Mouse (Mus musculus) forelimb bud, embryonic 11.5 days (tissue): ENCODE measurements around the gene Spp2.
A peak's percentile ranks its signal among the peaks of the same experiment; 100 is the strongest.
"Not testable (repeated sequence)": the region's sequence is repeated elsewhere in the genome, so short reads cannot be mapped to it uniquely, and the experiment has no call there.

Source experiments
- DNase-seq: peaks from one replicate; pipeline ENCODE4 v3.0.0-alpha.2; 2012; ENCODE audit warnings: low read depth, low spot score

The Spp2 gene

DNA sequence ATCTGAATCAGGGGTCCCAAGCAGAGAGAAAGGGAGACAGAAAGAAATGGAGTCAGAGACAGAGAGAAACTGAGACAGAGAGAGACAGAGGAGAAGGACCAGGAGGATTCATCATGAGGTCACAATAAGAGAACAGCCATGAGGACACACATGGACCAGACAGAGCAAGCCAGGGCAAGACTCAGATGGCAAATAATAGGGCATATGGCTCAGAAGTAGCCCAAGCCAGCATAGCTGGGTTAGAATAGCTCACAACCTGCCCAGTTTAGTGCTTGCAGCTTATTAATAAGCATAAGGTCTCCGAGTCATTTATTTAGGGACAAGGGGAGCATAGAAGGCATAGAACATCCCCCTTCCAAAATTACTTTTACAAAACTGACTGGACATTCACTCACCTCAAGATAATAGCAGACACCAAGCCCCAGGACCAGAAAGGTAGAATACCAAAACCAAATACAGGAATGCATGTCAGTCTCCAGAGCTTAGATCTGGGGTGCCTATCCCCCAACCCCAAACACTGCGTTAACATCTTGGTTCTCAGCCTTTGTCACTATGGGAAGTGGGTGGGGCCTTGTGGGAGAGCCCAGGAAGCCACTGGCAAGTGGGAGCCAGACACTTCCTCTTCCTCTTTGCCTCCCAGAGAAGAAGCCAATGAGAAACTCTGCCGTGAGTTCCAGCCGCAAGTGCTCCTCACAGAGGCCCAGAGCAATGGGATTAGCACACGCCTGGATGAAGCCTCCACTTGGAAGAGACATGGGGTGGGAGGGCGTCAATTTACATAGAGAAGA is 26.5 kb downstream of the Spp2 start:
- no peak for DNase-seq

DNA sequence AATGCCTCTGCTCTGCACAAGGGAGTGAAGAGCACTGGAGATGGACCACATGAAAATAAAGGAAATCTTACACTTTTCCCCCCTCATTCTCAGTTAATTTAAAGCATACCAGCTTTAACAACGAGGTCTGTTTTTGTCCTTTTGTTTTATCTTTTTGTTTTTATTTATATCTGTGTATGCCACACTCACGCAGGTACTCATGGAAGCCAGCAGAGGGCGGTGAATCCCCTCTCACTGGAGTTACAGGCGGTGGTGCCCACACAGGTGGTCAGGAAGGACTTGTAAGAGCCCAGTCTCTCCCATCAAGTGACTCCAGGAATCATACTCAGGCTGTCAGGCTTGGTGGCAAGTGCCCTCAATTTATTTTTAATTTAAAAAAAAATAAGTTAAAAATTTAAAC is 27.3 kb downstream of the Spp2 start:
- no peak for DNase-seq

DNA sequence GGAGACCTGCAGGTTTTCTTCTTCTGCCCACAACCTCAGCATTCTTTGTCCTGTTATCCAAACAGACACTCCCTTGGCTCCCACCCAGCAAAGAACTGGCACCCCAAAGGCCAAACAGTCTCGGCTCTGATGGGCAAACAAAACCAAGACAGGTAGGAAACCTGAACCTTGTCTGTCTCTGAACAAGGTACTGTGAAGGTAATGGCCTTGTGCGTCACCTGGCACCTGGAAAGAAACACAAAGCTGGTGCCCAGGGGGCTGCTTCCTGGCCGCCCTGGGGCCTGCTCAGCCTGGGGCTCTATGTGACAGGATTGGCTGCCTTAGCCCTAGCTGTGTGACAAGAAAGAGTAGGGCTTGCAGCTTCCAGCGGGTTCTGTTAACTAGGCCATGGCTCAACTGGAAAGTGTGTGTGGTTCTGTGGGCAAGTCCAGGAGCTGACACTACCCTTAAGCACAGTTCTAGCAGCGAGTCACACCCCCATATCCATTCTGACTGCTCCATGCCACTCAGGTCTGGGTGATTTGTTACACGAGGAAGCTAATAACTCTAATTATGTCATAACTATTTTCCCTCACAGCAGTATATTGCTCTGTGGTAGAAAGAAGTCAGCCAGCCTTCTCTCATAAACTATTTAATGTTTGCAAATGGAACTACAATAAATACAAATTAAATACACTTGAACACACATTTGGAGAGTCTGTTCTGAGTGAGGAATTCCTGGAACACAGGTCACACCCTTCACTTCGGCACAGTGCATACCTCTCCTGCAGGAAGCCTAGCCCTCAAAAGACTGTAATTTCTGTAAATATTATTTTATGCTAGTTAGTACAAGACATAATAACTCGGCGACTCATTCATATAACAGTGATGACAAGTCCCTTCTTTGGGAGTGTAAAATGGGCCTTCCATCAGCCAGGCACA is 30.7 kb downstream of the Spp2 start:
- no peak for DNase-seq

DNA sequence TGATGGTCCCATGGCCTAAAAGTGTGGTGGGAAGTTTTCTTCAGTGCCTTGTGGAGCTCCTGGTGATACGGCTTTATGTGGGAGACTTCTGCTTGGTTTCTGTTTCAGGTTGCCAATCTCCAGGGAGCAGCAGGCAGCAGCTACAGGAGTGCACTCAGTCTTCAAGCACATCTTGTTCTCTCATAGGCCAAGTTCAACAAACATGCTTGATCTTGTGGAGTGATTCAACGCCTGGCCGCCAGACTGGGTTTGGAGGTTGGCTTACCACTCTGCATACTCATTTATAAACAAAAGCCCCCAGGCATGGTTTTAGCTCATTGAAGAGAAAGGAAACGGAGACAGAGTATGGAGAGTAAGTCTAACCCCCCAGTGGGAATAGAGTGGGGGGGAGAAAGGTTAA is 36.6 kb downstream of the Spp2 start:
- DNase-seq, result no peak

DNA sequence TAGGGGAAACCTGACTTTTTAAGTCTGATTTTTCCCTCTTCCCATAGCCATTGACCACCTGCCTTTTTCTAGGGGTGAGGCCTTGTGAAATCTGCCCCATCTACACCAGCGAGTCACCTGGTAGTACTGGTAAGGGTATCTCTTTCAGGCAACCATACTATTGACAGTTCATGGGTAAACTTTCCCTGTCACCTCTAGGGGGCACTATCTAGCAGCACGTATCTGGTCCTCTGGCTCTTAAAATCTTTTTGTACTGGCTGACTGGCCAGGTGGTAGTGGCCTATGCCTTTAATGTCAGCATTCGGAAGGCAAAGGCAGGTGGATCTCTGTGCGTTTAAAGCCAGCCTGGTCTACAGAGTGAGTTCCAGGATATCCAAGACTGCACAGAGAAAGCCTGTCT is 38.6 kb downstream of the Spp2 start:
- DNase-seq, result no peak

DNA sequence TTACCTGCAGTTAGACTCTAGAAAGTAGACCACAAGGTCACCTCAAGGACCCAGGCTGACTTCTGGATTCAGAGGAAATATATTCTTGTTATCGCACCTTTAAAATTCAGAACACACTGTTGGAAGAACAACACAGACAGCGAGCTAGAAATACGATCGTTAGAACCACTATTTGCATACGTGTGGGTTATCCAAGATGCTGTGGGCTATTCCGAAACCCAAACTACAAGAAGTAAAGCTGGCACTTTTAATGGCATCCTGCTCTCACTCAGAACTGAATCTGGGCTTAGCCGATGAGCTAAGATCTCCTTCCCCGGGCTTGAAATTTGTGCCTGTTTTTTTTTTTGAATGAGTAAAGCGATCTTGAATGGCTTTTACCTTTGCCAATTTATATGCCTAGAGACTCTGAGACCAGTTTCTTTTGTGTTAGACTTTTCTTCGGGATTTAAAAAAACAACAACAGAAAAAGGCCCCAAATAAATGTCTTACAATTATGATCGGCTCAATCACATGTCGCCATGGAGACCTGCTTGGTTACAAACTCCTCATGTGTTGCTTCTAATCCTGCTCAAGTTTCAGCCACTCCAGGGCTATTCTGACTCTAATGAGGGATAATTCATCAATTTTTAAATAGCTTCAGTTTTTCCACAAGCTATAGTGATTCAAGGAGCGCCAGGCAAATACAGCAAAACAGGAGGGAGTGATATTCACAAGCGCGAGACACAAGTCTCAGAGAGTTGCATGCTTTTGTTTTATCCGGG is 39.7 kb downstream of the Spp2 start:
- no peak for DNase-seq

DNA sequence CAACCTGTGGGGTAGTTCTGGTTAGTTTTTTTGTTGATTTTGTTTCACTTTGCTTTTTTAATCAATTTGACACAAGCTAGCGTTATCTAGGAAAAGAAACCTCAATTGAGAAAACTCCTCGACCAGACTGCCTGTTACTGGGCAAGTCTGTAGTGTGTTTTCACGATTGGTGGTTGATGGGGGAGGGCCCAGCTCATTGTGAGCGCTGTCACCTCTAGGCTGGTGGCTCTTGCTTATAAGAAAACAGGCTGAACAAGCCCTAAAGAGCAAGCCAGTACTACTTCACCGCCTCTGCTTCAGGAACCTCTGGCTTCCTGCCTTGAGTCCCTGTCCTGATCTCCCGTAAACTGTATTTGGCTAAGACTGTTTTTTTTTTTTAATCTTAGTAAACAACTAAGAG is 40.7 kb downstream of the Spp2 start:
- no peak for DNase-seq

DNA sequence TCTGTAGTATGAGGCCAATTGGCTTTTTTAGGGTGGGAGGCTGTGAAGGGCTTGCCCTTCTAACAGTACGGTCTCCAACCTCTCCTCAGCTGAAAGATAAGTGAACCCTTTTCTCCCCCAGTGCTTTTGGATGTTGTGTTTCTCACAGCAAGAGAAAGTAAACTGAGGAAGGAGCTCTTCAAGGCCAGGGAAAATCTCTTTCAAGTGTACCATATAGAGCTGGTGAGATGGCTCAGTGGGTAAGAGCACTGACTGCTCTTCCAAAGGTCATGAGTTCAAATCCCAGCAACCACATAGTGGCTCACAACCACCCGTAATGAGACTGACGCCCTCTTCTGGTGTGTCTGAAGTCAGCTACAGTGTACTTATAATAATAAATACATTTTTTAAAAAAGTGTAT is 41.3 kb downstream of the Spp2 start:
- DNase-seq, result not testable (repeated sequence)

DNA sequence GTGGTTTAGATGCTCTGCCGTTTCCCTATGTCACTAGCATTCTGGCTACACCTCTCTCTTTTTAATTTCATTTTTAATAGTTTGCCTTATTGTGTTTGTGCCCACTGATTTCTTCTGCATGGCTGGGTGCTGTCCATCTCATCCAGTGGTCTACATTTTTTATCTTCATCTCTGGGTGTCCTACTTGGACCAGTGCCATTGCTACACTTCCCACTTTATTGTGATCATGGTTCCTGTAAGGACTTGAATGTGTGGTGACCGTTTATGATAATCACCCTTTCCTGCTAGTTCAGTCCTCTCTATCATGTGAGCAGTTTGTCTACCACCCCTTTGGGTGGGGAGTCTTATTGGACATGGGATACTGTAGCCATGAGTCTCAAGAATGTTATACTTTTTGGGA is 43.0 kb downstream of the Spp2 start:
- DNase-seq, result no peak

DNA sequence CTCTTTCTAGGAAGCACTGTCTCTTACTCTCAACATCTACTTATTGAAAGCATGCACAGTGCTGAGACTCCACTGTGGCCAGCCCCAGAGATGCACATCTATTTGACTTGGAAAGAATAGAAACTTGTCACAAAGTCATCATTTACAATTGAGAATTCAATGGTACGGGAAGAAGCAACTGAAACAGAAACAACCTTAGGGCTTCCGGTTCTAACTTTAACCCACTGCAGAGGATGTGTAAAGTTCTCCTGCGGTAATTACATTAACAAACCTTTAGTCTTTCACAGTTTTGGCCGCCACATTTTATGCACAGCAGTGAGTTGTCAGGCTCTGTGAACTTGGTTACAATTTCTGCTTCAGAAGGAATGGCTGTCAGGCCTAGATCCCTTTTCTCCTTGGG is 43.9 kb downstream of the Spp2 start:
- no peak for DNase-seq

DNA sequence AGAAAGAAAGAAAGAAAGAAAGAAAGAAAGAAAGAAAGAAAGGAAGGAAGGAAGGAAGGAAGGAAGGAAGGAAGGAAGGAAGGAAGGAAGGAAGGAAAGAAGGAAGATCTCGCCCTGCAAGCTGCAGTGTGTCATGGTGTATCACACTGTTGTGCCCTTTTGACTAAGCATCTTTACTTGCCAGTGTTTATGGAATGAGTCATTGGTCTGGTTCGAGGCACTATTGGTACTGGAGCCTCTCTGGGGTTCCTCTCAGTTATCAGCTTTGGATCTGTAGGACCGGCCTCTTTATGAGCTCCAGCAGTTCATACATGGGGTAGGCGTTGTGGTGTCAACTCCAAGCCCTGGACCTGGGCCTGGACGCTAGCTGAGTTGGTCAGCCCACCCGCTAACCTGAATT is 45.4 kb downstream of the Spp2 start:
- no peak for DNase-seq

DNA sequence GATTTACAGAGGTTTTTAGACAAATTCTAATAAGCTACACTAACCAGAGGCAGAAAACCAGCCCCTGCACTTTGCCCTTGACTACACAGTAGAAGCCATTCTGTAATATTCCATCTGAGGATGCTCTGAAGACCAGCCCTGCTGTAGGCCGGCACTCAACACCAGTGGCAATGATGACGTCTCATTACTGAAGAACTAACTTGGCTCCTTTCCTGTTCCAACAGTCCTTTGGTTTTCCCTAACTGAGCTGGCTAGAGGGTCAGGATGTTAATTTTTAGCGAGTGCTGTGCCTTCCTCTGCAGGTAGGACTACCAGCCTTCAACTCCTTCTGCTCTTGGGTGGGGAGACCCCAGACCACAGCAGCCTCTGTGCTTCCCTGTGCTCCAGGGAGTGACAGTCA is 47.9 kb downstream of the Spp2 start:
- DNase-seq, result no peak

DNA sequence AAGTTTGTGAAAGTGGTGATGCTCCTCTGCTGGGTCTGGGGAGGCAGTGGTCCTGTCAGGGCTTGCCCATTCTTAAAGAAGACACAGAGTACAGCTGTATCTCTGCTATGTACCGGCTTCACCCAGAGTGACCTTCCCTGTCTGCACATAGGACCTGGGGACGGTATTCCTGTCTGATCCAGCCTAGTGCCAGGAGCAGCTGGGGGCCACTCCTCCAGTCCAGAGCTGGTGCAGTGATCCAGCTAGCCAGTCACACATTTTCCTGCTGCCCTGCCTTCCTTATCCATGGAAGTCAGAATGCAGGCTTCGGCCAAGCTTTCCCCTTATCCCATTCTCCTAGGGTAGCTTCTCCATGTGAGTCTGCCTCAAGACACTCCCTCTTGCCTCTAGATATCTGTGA is 49.0 kb downstream of the Spp2 start:
- no peak for DNase-seq

DNA sequence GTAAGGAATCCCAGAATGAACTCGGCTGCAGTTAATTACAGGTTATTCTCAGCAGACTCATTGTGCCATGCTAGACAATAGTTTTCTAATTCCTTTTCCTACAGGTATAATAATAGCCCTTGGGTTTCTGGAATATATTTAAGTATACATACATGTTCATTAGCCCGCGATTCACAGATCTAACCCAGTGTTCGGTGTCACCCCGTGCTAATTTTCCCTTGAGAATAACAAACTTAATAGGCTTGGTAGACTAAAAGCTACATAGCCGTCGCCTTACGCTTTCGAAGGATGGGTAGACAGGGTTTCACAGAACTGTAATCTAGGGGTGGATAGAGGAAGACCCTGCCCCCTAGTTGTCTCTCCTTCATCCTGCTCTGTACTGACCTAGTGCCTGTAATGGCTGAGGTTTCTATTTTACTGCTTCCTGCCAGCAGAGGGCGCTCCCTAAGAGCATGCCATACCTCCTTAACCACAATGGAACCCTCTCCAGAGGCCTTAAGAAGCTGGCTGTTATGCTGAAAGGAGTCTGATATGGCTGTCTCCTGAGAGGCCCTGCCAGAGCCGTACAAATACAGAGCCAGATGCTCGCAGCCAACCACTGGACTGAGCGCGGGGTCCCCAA is 49.8 kb downstream of the Spp2 start:
- DNase-seq, result peak; percentile 78

DNA sequence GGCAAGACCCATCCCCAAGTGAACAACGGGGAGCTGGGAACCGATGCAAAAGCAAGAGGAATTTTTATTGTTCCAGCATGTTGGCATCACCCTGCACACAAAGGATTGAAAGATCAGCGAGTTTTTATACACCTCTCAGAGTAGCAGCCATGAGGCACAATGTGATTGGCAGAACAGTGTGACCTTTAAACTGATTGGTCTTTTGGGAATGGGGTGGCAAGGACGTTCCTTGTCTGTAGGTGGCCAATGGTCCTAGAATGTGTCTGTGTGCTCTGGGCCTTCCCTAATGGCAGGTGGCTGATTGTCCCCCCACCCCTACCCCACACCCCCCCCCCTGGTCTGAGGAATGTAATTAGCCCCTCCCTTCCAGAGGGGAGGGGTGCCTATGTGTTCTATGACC is 52.4 kb downstream of the Spp2 start:
- DNase-seq, result no peak

DNA sequence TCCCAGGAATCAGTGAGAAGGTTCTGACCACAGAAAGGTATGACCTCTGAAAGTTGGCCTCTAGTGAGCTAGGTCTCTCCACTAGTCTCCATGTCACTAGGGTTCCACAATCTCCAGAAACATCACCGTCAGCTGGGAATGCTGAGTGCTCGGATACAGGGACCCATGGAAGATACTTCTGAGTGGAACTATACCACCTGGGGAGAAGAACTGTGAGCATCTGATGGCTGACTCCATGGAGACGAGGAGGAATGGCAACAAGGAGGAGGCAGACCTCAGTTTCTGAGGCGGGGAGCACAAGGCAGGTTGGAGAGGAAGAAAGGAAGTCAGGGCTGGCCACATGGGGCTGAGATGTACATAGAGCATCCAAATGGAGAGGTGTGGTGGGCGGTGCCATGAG is 52.9 kb downstream of the Spp2 start:
- no peak for DNase-seq

DNA sequence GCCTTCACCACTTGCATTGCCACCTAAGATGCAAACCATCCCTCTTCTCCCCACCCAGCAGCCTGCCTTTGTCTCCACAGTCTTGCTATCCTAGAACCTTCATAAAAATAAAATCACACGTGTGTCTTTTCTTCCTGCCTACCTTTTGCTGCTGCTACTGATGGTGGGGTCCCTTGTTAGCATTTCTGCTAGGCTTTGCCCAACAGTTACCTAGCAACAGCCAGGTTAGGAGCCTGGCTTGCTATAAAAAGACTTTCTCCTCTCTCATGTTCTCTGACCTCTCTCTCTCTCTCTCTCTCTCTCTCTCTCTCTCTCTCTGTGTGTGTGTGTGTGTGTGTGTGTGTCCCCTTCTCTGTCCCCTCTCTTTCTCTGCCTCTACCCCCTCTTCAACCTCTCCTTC is 54.3 kb downstream of the Spp2 start:
- DNase-seq, result no peak

DNA sequence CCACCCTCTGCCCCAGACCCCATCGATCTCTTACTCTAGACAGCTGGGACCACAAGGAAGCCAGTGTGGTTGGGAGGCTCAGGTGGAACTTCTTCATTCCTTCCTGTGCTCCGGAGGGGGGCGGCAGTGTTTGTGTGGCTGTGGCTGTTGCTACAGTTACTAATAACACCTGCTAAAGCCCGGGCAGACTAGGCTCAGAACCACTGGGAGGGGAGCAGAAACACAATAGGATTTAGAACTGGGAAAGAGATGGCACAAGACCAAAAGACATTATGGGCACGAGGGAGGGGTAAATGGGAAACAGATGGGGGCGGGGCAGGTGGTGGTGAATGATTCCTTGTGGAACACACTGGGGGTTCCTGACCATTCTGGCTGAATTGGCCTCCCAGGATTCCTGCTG is 55.7 kb downstream of the Spp2 start:
- DNase-seq, result no peak

DNA sequence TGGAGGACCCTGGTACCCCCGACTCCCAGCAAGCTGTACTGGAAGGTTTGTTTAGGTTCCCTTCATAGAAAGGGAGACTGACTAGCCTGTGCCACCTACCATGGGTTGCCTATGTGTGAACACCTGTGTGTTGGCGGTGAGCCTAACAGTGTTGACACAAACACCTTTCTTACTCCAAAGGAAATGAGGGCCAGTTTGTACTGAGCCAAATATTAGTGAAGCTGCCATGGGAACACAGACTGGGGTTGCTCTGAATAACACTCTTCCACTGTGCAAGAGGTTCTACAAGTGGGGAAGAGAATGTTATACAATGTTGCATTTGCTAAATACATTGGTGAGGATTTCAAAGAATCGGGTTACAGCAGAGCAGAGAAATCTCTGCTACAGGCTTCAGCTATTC is 56.5 kb downstream of the Spp2 start:
- DNase-seq, result no peak

DNA sequence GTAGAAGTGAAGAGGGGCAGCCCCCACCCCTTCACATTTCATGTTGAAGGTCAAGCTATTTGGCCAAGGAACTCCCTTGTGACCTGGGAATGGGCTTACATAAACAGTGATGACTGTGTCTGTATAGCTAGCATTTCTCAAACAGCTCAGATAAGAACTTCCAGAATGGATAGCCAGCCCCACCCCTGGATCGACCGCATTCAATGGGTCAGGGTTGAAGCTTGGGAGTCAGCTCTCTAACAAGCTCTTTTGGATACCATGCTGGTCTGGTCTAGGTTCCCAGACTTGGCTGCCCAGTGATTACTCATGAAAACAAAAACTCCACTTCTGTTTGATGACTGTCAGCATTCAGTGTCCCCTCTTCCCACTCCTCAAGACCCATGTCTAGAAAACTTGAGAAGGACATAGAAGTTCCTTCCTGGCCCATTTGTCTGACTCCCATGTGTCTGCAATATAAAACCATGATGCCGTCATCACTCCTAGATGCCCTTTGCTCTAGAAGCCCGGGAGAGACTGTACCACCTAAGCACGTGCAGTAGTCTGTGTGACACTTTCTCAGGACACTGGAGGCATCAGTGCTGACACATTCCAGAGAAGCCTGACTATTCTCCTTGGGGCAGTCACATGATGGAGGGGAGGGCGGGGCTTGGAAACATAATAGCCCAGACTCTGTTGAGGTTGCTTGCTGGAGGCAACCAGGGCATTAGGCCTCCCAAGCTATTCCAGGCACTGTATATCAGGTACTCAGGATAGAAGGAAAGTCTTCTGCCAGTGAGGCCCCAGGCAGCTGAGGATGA is 57.5 kb downstream of the Spp2 start:
- DNase-seq, result no peak

DNA sequence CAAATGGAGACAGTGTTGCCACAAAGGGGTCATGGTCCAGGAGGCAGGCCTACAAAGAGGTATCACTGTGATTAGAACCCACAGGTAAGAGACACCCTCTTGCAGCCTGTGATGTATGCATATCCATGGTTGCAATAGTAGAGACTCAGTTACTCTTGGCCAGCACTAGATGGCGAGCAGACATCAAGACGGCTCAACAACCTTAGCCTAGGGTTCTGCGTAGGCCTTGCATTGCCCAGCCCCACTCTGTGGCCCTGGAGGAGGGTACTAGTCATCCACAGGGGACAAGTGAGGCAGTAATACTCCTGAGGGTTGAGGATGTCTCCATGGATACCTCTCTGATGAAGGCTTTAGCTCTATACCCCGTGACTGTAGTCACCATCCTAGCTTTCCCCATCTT is 59.0 kb downstream of the Spp2 start:
- DNase-seq, result no peak
